Mouse (Mus musculus) liver, embryonic 14.5 days (tissue): ENCODE results near the gene Ubxn10.

Experiments
- CTCF ChIP-seq: IDR thresholded peaks from 2 replicates; pipeline ENCODE4 v1.5.1; 2016; ENCODE audit warnings: antibody characterized with exemption, low read depth, control low read depth
- EP300 ChIP-seq: IDR thresholded peaks from 2 replicates; pipeline ENCODE4 v1.6.1; 2016; ENCODE audit warnings: antibody characterized with exemption, low read depth

- TF ChIP-seq CTCF (no peak), EP300 (no peak)
Measured at GRCm38 (mm10) chr4:138718586-138719263, 18.2 kb downstream of the Ubxn10 start.
